Mouse (Mus musculus): ENCODE data around the gene Son. TPM values are rescaled to one million over a fixed set of nuclear protein-coding genes. Genes with fewer than 3 reads are reported as not detected.

Gene Son
- total RNA-seq, 1 experiment, result 181 TPM

DNA sequence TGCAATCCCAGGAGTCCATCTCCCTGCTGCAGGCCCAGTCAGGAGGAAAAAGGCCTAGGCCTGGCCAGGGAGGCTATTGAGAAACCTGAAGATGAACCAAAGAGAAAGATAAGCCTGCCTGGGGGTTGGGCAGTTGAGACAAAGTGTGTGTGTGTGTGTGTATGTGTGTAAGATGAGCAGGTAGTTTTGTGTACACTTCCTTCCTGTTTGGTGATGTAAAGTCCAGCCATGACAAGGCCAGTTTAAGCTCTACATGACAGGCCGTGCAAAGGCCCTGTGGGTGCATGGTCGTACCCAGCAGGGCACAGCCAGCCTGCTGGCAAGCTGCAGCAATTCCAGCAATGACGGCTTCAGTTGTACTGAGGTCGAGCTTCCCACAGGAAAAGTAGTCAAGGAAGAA lies 17.6 kb upstream of the Son start:
- Histone ChIP-seq H3K4me3 (ENCODE audit: insufficient read depth in 1 of 2, low read depth in 1 of 2, low read length in 2 of 2, poor library complexity in 1 of 2, severe bottlenecking in 1 of 2) (no peak overlapping the region), H3K36me3 (ENCODE audit: control insufficient read depth, insufficient read depth, low read length, poor library complexity, severe bottlenecking) (peaks cover 76% of the 10 kb centered on the region), H3K9me3 (ENCODE audit: control insufficient read depth, insufficient read depth, low read depth, low read length) (no peaks in the 10 kb centered on the region), H3K4me1 (ENCODE audit: control insufficient read depth in 2 of 2, insufficient read depth in 2 of 2, low read length in 2 of 2, poor library complexity in 1 of 2) (no peaks in the 10 kb centered on the region), H3K9ac (ENCODE audit: insufficient read depth, low read depth, low read length, poor library complexity, severe bottlenecking) (no peak overlapping the region), H3K27ac (ENCODE audit: insufficient read depth, low read depth, low read length, poor library complexity, severe bottlenecking) (no peak overlapping the region)
- in situ Hi-C loops (cut with MboI; ENCODE audit: low sequenced_read_pairs in 2 of 2, unreplicated experiment in 2 of 2), result no loop called here
- no peak for DNase-seq (ENCODE audit: low read depth, low spot score)
- TF ChIP-seq HCFC1 (IDR thresholded peaks at IDR 0.05; ENCODE audit: borderline replicate concordance, insufficient read depth, low read length), result no peak
- TF ChIP-seq CHD2 (IDR thresholded peaks at IDR 0.05; ENCODE audit: low read depth, low read length), result no peak
- TF ChIP-seq ZNF384 (IDR thresholded peaks at IDR 0.05; ENCODE audit: low read depth, low read length), result no peak
- TF ChIP-seq MAFK (IDR thresholded peaks at IDR 0.05; ENCODE audit: insufficient read depth, low read depth, low read length), result no peak
- no peak for TF ChIP-seq ZC3H11A (IDR thresholded peaks at IDR 0.05; ENCODE audit: borderline replicate concordance, low read depth, low read length)

DNA sequence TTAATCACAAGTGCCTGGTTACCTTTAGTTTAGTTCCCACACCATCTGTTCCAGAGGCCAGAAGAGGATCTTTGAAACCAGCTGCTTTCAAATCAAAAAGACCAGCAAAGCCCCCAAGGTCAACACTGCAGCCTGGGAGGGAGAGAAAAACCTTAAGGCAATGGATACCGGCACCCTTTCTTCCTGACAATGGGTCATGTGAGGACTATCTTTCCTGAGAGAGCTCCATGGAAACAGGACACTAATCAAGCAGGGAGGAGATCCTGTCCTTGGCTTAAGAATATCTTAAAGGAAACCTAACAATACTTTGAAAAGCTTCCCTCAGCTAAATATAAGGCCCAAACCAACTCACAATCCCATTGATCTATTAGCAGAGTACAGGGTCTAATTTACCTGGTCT lies 16.7 kb upstream of the Son start:
- DNase-seq (ENCODE audit: low read depth, low spot score), result no peak
- Histone ChIP-seq H3K4me3 (ENCODE audit: insufficient read depth in 1 of 2, low read depth in 1 of 2, low read length in 2 of 2, poor library complexity in 1 of 2, severe bottlenecking in 1 of 2) (no peak overlapping the region), H3K4me1 (ENCODE audit: control insufficient read depth in 2 of 2, insufficient read depth in 2 of 2, low read length in 2 of 2, poor library complexity in 1 of 2) (no peaks in the 10 kb centered on the region), H3K9ac (ENCODE audit: insufficient read depth, low read depth, low read length, poor library complexity, severe bottlenecking) (no peak overlapping the region), H3K27ac (ENCODE audit: insufficient read depth, low read depth, low read length, poor library complexity, severe bottlenecking) (no peak overlapping the region; the same call in 1 of the 2 replicates), H3K9me3 (ENCODE audit: control insufficient read depth, insufficient read depth, low read depth, low read length) (no peaks in the 10 kb centered on the region), H3K36me3 (ENCODE audit: control insufficient read depth, insufficient read depth, low read length, poor library complexity, severe bottlenecking) (peaks cover 74% of the 10 kb centered on the region)
- TF ChIP-seq MAFK (IDR thresholded peaks at IDR 0.05; ENCODE audit: insufficient read depth, low read depth, low read length), result no peak
- TF ChIP-seq ZNF384 (IDR thresholded peaks at IDR 0.05; ENCODE audit: low read depth, low read length), result no peak
- TF ChIP-seq CHD2 (IDR thresholded peaks at IDR 0.05; ENCODE audit: low read depth, low read length), result no peak
- in situ Hi-C loops (cut with MboI; ENCODE audit: low sequenced_read_pairs in 2 of 2, unreplicated experiment in 2 of 2), result no loop called here

DNA sequence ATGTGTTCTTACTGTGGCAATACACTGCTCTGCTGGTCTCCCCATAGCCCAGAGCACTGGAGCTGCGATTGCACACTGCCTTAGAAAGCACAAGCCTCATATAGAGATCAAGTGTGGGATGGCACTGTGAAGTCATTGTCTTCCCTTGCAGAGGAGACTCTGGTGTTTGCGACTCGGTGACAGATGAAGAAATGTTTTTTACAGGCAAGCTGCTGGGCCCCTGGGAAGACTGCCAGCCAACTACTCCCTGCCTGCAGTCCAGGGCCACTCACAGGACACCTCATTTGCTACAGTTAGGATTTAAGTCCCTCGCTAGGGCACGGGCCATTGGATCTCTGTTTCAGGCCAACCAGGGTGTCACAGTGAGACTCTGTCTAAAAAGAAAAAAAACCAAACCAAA lies 14.9 kb upstream of the Son start:
- DNase-seq (ENCODE audit: low read depth, low spot score), result no peak
- no peaks in the 10 kb centered on the region for H3K9me3 ChIP-seq (ENCODE audit: control insufficient read depth, insufficient read depth, low read depth, low read length)
- no peak overlapping the region for H3K27ac ChIP-seq (ENCODE audit: insufficient read depth, low read depth, low read length, poor library complexity, severe bottlenecking)
- H3K4me3 ChIP-seq (ENCODE audit: insufficient read depth in 1 of 2, low read depth in 1 of 2, low read length in 2 of 2, poor library complexity in 1 of 2, severe bottlenecking in 1 of 2), result no peak overlapping the region
- no peak for TF ChIP-seq HCFC1 (IDR thresholded peaks at IDR 0.05; ENCODE audit: borderline replicate concordance, insufficient read depth, low read length)
- no peak for TF ChIP-seq MAFK (IDR thresholded peaks at IDR 0.05; ENCODE audit: insufficient read depth, low read depth, low read length)
- TF ChIP-seq ZC3H11A (IDR thresholded peaks at IDR 0.05; ENCODE audit: borderline replicate concordance, low read depth, low read length), result no peak
- no peak for TF ChIP-seq ZNF384 (IDR thresholded peaks at IDR 0.05; ENCODE audit: low read depth, low read length)
- no peak for TF ChIP-seq CHD2 (IDR thresholded peaks at IDR 0.05; ENCODE audit: low read depth, low read length)
- H3K9ac ChIP-seq (ENCODE audit: insufficient read depth, low read depth, low read length, poor library complexity, severe bottlenecking), result no peak overlapping the region
- H3K4me1 ChIP-seq (ENCODE audit: control insufficient read depth in 2 of 2, insufficient read depth in 2 of 2, low read length in 2 of 2, poor library complexity in 1 of 2), result no peaks in the 10 kb centered on the region
- in situ Hi-C loops (cut with MboI; ENCODE audit: low sequenced_read_pairs in 2 of 2, unreplicated experiment in 2 of 2), result no loop called here
- peaks cover 76% of the 10 kb centered on the region for H3K36me3 ChIP-seq (ENCODE audit: control insufficient read depth, insufficient read depth, low read length, poor library complexity, severe bottlenecking)

DNA sequence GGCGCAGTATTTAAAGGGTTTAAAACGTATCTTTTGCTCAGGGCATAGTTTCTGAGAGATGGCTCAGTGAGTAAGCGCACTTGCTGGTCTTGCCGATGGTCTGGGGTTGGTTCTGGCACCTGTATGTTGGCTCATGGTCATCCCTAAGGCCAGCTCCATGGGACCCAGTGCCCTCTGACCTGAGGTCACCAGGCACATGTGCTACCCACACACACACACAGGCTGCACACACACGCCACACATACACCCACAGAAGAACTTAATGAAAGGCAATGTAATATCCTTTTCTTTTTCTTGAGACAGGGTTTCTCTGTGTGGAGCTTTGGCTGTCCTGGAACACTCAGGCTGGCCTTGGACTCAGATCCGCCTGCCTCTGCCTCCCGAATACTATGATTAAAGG lies 14.4 kb upstream of the Son start:
- no peak for TF ChIP-seq MAFK (IDR thresholded peaks at IDR 0.05; ENCODE audit: insufficient read depth, low read depth, low read length)
- no peak overlapping the region for H3K27ac ChIP-seq (ENCODE audit: insufficient read depth, low read depth, low read length, poor library complexity, severe bottlenecking)
- H3K4me3 ChIP-seq (ENCODE audit: insufficient read depth in 1 of 2, low read depth in 1 of 2, low read length in 2 of 2, poor library complexity in 1 of 2, severe bottlenecking in 1 of 2), result no peak overlapping the region
- peaks cover 77% of the 10 kb centered on the region for H3K36me3 ChIP-seq (ENCODE audit: control insufficient read depth, insufficient read depth, low read length, poor library complexity, severe bottlenecking)
- no peaks in the 10 kb centered on the region for H3K9me3 ChIP-seq (ENCODE audit: control insufficient read depth, insufficient read depth, low read depth, low read length)
- no peak overlapping the region for H3K9ac ChIP-seq (ENCODE audit: insufficient read depth, low read depth, low read length, poor library complexity, severe bottlenecking)
- no peak for DNase-seq (ENCODE audit: low read depth, low spot score)
- in situ Hi-C loops (cut with MboI; ENCODE audit: low sequenced_read_pairs in 2 of 2, unreplicated experiment in 2 of 2), result no loop called here
- H3K4me1 ChIP-seq (ENCODE audit: control insufficient read depth in 2 of 2, insufficient read depth in 2 of 2, low read length in 2 of 2, poor library complexity in 1 of 2), result no peaks in the 10 kb centered on the region

DNA sequence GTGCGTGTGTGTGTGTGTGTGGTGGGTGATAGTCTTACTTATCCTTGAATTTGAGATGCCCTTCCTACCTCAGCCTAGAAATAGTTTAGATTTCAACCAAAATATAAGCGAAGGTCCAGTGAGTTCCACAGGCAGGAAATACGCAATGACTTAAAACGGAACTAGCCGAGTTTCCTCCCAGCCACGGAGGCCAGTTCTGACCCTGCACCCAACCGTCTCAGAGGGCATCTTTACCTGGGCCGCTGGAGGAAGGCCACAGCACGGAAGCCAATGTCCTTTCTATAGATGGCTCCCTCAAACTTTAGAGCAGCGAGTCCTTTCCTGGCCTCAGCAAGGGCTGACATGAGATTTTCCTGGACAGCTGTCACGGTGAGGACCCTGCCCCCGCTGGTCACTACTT lies 13.7 kb upstream of the Son start:
- no peak for DNase-seq (ENCODE audit: low read depth, low spot score)
- in situ Hi-C loops (cut with MboI; ENCODE audit: low sequenced_read_pairs in 2 of 2, unreplicated experiment in 2 of 2), result no loop called here
- Histone ChIP-seq H3K4me1 (ENCODE audit: control insufficient read depth in 2 of 2, insufficient read depth in 2 of 2, low read length in 2 of 2, poor library complexity in 1 of 2) (no peaks in the 10 kb centered on the region), H3K9me3 (ENCODE audit: control insufficient read depth, insufficient read depth, low read depth, low read length) (no peaks in the 10 kb centered on the region), H3K4me3 (ENCODE audit: insufficient read depth in 1 of 2, low read depth in 1 of 2, low read length in 2 of 2, poor library complexity in 1 of 2, severe bottlenecking in 1 of 2) (no peak overlapping the region), H3K27ac (ENCODE audit: insufficient read depth, low read depth, low read length, poor library complexity, severe bottlenecking) (no peak overlapping the region), H3K9ac (ENCODE audit: insufficient read depth, low read depth, low read length, poor library complexity, severe bottlenecking) (no peak overlapping the region), H3K36me3 (ENCODE audit: control insufficient read depth, insufficient read depth, low read length, poor library complexity, severe bottlenecking) (peaks cover 75% of the 10 kb centered on the region)
- TF ChIP-seq ZNF384 (IDR thresholded peaks at IDR 0.05; ENCODE audit: low read depth, low read length) (no peak), MAFK (IDR thresholded peaks at IDR 0.05; ENCODE audit: insufficient read depth, low read depth, low read length) (no peak), CHD2 (IDR thresholded peaks at IDR 0.05; ENCODE audit: low read depth, low read length) (no peak), ZC3H11A (IDR thresholded peaks at IDR 0.05; ENCODE audit: borderline replicate concordance, low read depth, low read length) (no peak), HCFC1 (IDR thresholded peaks at IDR 0.05; ENCODE audit: borderline replicate concordance, insufficient read depth, low read length) (no peak)
